Comparison of ENCODE assay signal across 18 mouse cellular contexts in genomic region chr16:44717838-44718237, GRCm38 (mm10). TPM values are rescaled to one million over a fixed set of nuclear protein-coding genes. Genes with fewer than 3 reads are reported as not detected.
DNase-seq lines count a peak whose midpoint lies in the region; ATAC-seq and TF ChIP-seq lines count a peak whose summit lies in the region.
"Had no signal": no experiment of that assay in that cellular context is flagged by ENCODE, and none has a peak within 500 bp of the region (broad histone marks: within the 10 kb centered on the region; RNA-seq: fewer than 3 reads in every experiment).

No protein-coding gene starts in this region.

- H3K27ac ChIP-seq in forebrain, embryonic 12.5 days: no peak overlapping the region
- no peak overlapping the region for H3K27ac ChIP-seq in forebrain, embryonic 16.5 days (ENCODE audit: low read length)
- no peak overlapping the region for H3K27ac ChIP-seq in kidney, adult 2 months (ENCODE audit: insufficient read depth, low read depth, low read length)
- no peak overlapping the region for H3K27ac ChIP-seq in midbrain, embryonic 14.5 days (replicated peaks; ENCODE audit: low read depth, low read length)
- no peak overlapping the region for H3K27ac ChIP-seq in midbrain, embryonic 11.5 days (ENCODE audit: low read depth, low read length)
- H3K27ac ChIP-seq: limb, embryonic 12.5 days; liver, embryonic 14.5 days; macrophage had no signal

- no peak overlapping the region for H3K4me3 ChIP-seq in forebrain, embryonic 12.5 days (replicated peaks)
- no peak overlapping the region for H3K4me3 ChIP-seq in forebrain, embryonic 16.5 days (replicated peaks; ENCODE audit: low read length)
- no peak overlapping the region for H3K4me3 ChIP-seq in kidney, adult 2 months (ENCODE audit: insufficient read depth, low read depth, low read length)
- no peak overlapping the region for H3K4me3 ChIP-seq in midbrain, embryonic 14.5 days (replicated peaks; ENCODE audit: low read depth, low read length)
- no peak overlapping the region for H3K4me3 ChIP-seq in midbrain, embryonic 11.5 days (ENCODE audit: low read depth, low read length)
- H3K4me3 ChIP-seq: erythroblast, embryonic 14.5 days; heart, embryonic 12.5 days; limb, embryonic 12.5 days; midbrain, embryonic 12.5 days had no signal

- no peak for DNase-seq in kidney, adult 2 months
- no peak for DNase-seq in kidney, postnatal 4 days
- peak; percentile 45 for DNase-seq in midbrain, embryonic 14.5 days
- DNase-seq in midbrain, embryonic 11.5 days (ENCODE audit: low spot score, missing footprints): no peak
- no peak for DNase-seq in ovary, postnatal 14 days (ENCODE audit: low spot score)
- DNase-seq: cerebellum, postnatal 36 days; heart, postnatal 4 days; right cerebral cortex, adult 18-20 months had no signal

- H3K36me3 ChIP-seq in forebrain, embryonic 12.5 days (replicated peaks): peaks cover 13% of the 10 kb centered on the region
- no peaks in the 10 kb centered on the region for H3K36me3 ChIP-seq in forebrain, embryonic 16.5 days (ENCODE audit: control insufficient read depth, insufficient read depth)
- no peaks in the 10 kb centered on the region for H3K36me3 ChIP-seq in kidney, adult 2 months (ENCODE audit: control insufficient read depth, insufficient read depth, low read length)
- no peaks in the 10 kb centered on the region for H3K36me3 ChIP-seq in midbrain, embryonic 14.5 days (ENCODE audit: control insufficient read depth, insufficient read depth, low read length)
- no peaks in the 10 kb centered on the region; the same call in 1 of the 2 replicates for H3K36me3 ChIP-seq in midbrain, embryonic 11.5 days (ENCODE audit: control insufficient read depth, insufficient read depth, low read length)

- peaks cover 13% of the 10 kb centered on the region for H3K4me1 ChIP-seq in forebrain, embryonic 12.5 days
- H3K4me1 ChIP-seq in forebrain, embryonic 16.5 days (replicated peaks; ENCODE audit: control insufficient read depth, insufficient read depth, low read length): 0 out of 2 replicates have a peak, but pooled peaks cover 5% of the 10 kb centered on the region
- H3K4me1 ChIP-seq in kidney, adult 2 months (ENCODE audit: control insufficient read depth, insufficient read depth, low read length): no peaks in the 10 kb centered on the region; the same call in 1 of the 2 replicates
- peaks cover 6% of the 10 kb centered on the region; the same call in 1 of the 2 replicates for H3K4me1 ChIP-seq in midbrain, embryonic 14.5 days (ENCODE audit: control insufficient read depth, insufficient read depth, low read length)
- H3K4me1 ChIP-seq in midbrain, embryonic 11.5 days (ENCODE audit: control insufficient read depth, insufficient read depth, low read length): no peaks in the 10 kb centered on the region

- no peaks in the 10 kb centered on the region for H3K9me3 ChIP-seq in forebrain, embryonic 12.5 days
- H3K9me3 ChIP-seq in forebrain, embryonic 16.5 days (ENCODE audit: control insufficient read depth, low read length): no peaks in the 10 kb centered on the region
- H3K9me3 ChIP-seq in midbrain, embryonic 14.5 days (ENCODE audit: control insufficient read depth, low read length): no peaks in the 10 kb centered on the region
- no peaks in the 10 kb centered on the region for H3K9me3 ChIP-seq in midbrain, embryonic 11.5 days (ENCODE audit: control insufficient read depth, low read length)
- H3K9me3 ChIP-seq: heart, embryonic 12.5 days; limb, embryonic 12.5 days; midbrain, embryonic 12.5 days had no signal

- H3K9ac ChIP-seq in forebrain, embryonic 12.5 days: no peak overlapping the region
- no peak overlapping the region for H3K9ac ChIP-seq in forebrain, embryonic 16.5 days (replicated peaks; ENCODE audit: low read depth, low read length)
- no peak overlapping the region for H3K9ac ChIP-seq in midbrain, embryonic 14.5 days (replicated peaks; ENCODE audit: low read length)
- H3K9ac ChIP-seq in midbrain, embryonic 11.5 days (ENCODE audit: low read length): no peak overlapping the region
- H3K9ac ChIP-seq: heart, embryonic 12.5 days; limb, embryonic 12.5 days; liver, embryonic 14.5 days; midbrain, embryonic 12.5 days had no signal

- no peak for TF ChIP-seq POLR2A in kidney, adult 2 months (IDR thresholded peaks at IDR 0.05; ENCODE audit: low read depth, low read length)

- no peak overlapping the region for H3K4me2 ChIP-seq in forebrain, embryonic 12.5 days
- H3K4me2 ChIP-seq in forebrain, embryonic 16.5 days (ENCODE audit: low read length): no peak overlapping the region
- H3K4me2 ChIP-seq in midbrain, embryonic 14.5 days (ENCODE audit: low read length): no peak overlapping the region
- no peak overlapping the region for H3K4me2 ChIP-seq in midbrain, embryonic 11.5 days
- H3K4me2 ChIP-seq: heart, embryonic 12.5 days; limb, embryonic 12.5 days; midbrain, embryonic 12.5 days had no signal

- ATAC-seq in forebrain, embryonic 12.5 days (ENCODE audit: low FRiP score): 0 out of 2 replicates have a peak, but pooled peaks have one; percentile 38
- ATAC-seq in forebrain, embryonic 16.5 days: no peak
- no peak for ATAC-seq in midbrain, embryonic 14.5 days (ENCODE audit: low FRiP score, low TSS enrichment)
- no peak for ATAC-seq in midbrain, embryonic 11.5 days (ENCODE audit: low FRiP score)
- ATAC-seq: inflammation-experienced regulatory T-cells, adult 6 months had no signal

- WGBS in forebrain, embryonic 12.5 days: 72% methylated on average over 2 of the region's 2 CpGs
- WGBS in forebrain, embryonic 16.5 days: 73% methylated on average over 2 of the region's 2 CpGs
- WGBS in kidney, adult 2 months: 79% methylated on average over 2 of the region's 2 CpGs
- 73% methylated on average over 2 of the region's 2 CpGs for WGBS in midbrain, embryonic 14.5 days
- WGBS in midbrain, embryonic 11.5 days: 76% methylated on average over 2 of the region's 2 CpGs

- TF ChIP-seq CTCF in kidney, adult 2 months (conservative IDR thresholded peaks at IDR 0.05; ENCODE audit: insufficient read depth, insufficient read length, low read depth, low read length): 0 out of 2 replicates have a peak, but pooled peaks have one; percentile 2

- H3K27me3 ChIP-seq in forebrain, embryonic 12.5 days: no peaks in the 10 kb centered on the region
- H3K27me3 ChIP-seq in forebrain, embryonic 16.5 days (replicated peaks; ENCODE audit: control insufficient read depth, insufficient read depth, low read length): no peaks in the 10 kb centered on the region
- H3K27me3 ChIP-seq in kidney, adult 2 months (replicated peaks; ENCODE audit: control insufficient read depth, insufficient read depth, low read length): no peaks in the 10 kb centered on the region
- H3K27me3 ChIP-seq in midbrain, embryonic 14.5 days (ENCODE audit: control insufficient read depth, insufficient read depth, low read length): no peaks in the 10 kb centered on the region
- no peaks in the 10 kb centered on the region for H3K27me3 ChIP-seq in midbrain, embryonic 11.5 days (ENCODE audit: control insufficient read depth, insufficient read depth, low read length)
- H3K27me3 ChIP-seq: heart, embryonic 12.5 days; limb, embryonic 12.5 days; midbrain, embryonic 12.5 days had no signal

RNA-seq across cellular contexts. Expression of gene Nepro, which starts 6.3 kb away (rescaled TPM):
- polyA plus RNA-seq in forebrain, embryonic 12.5 days (2016; fragmentation: Nextera tagmentation; extraction: Ambion mirVana): 9.9 and 10.4 TPM in 2 replicates
- polyA plus RNA-seq in forebrain, embryonic 16.5 days (2015; fragmentation: Nextera tagmentation; extraction: Ambion mirVana): 4.9 and 5.6 TPM in 2 replicates
- polyA plus RNA-seq in kidney, adult 2 months (2012; rRNA removed): 2.8 TPM in 2 replicates
- 3.8 and 5.7 TPM in 2 replicates for polyA plus RNA-seq in midbrain, embryonic 14.5 days (2014; fragmentation: Nextera tagmentation; extraction: Ambion mirVana)
- polyA plus RNA-seq in midbrain, embryonic 11.5 days (2014; fragmentation: Nextera tagmentation; extraction: Ambion mirVana): 10.5 and 11.8 TPM in 2 replicates

RNA-seq across cellular contexts. Expression of gene Gtpbp8, which starts 28.3 kb away (rescaled TPM):
- polyA plus RNA-seq in forebrain, embryonic 12.5 days (2016; fragmentation: Nextera tagmentation; extraction: Ambion mirVana): 33.1 and 36.8 TPM in 2 replicates
- 35.9 and 38.5 TPM in 2 replicates for polyA plus RNA-seq in forebrain, embryonic 16.5 days (2015; fragmentation: Nextera tagmentation; extraction: Ambion mirVana)
- polyA plus RNA-seq in kidney, adult 2 months (2012; rRNA removed): 5.9 and 6.0 TPM in 2 replicates
- 40.6 and 50.5 TPM in 2 replicates for polyA plus RNA-seq in midbrain, embryonic 14.5 days (2014; fragmentation: Nextera tagmentation; extraction: Ambion mirVana)
- 37.8 and 39.8 TPM in 2 replicates for polyA plus RNA-seq in midbrain, embryonic 11.5 days (2014; fragmentation: Nextera tagmentation; extraction: Ambion mirVana)

RNA-seq across cellular contexts. Expression of gene Cd200r1, which starts 47.7 kb away (rescaled TPM):
- polyA plus RNA-seq in forebrain, embryonic 12.5 days (2016; fragmentation: Nextera tagmentation; extraction: Ambion mirVana): 0.47 and 0.49 TPM in 2 replicates
- 0.48 and 0.52 TPM in 2 replicates for polyA plus RNA-seq in forebrain, embryonic 16.5 days (2015; fragmentation: Nextera tagmentation; extraction: Ambion mirVana)
- polyA plus RNA-seq in kidney, adult 2 months (2012; rRNA removed): 0.14 and 0.23 TPM in 2 replicates
- 0.61 TPM in 1 of 2 replicates, not detected in the other for polyA plus RNA-seq in midbrain, embryonic 14.5 days (2014; fragmentation: Nextera tagmentation; extraction: Ambion mirVana)
- 1.2 and 1.4 TPM in 2 replicates for polyA plus RNA-seq in midbrain, embryonic 11.5 days (2014; fragmentation: Nextera tagmentation; extraction: Ambion mirVana)
- polyA plus RNA-seq: C2C12; erythroblast, embryonic 14.5 days had no signal
